12 mouse cellular contexts compared by ENCODE assay signal in genomic region chr2:142187428-142187827, GRCm38 (mm10).
A peak's percentile ranks its signal among the peaks of the same experiment; 100 is the strongest.
DNase-seq lines count a peak whose midpoint lies in the region; ATAC-seq lines count a peak whose summit lies in the region.
"Had no signal": no experiment of that assay in that cellular context is flagged by ENCODE, and none has a peak within 500 bp of the region (broad histone marks: within the 10 kb centered on the region; RNA-seq: fewer than 3 reads in every experiment).

No protein-coding gene starts in this region.

- no peaks in the 10 kb centered on the region for H3K9me3 ChIP-seq in forebrain, embryonic 15.5 days
- no peaks in the 10 kb centered on the region for H3K9me3 ChIP-seq in kidney, embryonic 16.5 days (ENCODE audit: low read length)
- no peaks in the 10 kb centered on the region for H3K9me3 ChIP-seq in limb, embryonic 10.5 days (replicated peaks)

- H3K9ac ChIP-seq in forebrain, embryonic 15.5 days (replicated peaks) = no peak overlapping the region
- H3K9ac ChIP-seq in kidney, embryonic 16.5 days (replicated peaks; ENCODE audit: low read length) = no peak overlapping the region

- H3K4me2 ChIP-seq in forebrain, embryonic 15.5 days (replicated peaks) = no peak overlapping the region
- H3K4me2 ChIP-seq in kidney, embryonic 16.5 days (replicated peaks; ENCODE audit: low read depth, low read length) = no peak overlapping the region

- no peaks in the 10 kb centered on the region for H3K27me3 ChIP-seq in forebrain, embryonic 15.5 days
- no peaks in the 10 kb centered on the region for H3K27me3 ChIP-seq in kidney, embryonic 16.5 days (ENCODE audit: insufficient read depth, low read length)
- H3K27me3 ChIP-seq in limb, embryonic 10.5 days (ENCODE audit: low read depth, poor library complexity, severe bottlenecking) = no peaks in the 10 kb centered on the region

- H3K27ac ChIP-seq in forebrain, embryonic 15.5 days (replicated peaks) = no peak overlapping the region
- H3K27ac ChIP-seq in kidney, embryonic 16.5 days (ENCODE audit: low read length) = no peak overlapping the region
- H3K27ac ChIP-seq in limb, embryonic 10.5 days = no peak overlapping the region
- H3K27ac ChIP-seq: left cerebral cortex, adult 2 months had no signal

- 26% methylated on average over 5 of the region's 5 CpGs for WGBS in forebrain, embryonic 15.5 days
- WGBS in kidney, embryonic 16.5 days = 42% methylated on average over 5 of the region's 5 CpGs
- 88% methylated on average over 5 of the region's 5 CpGs for WGBS in limb, embryonic 10.5 days

- peak; percentile 48 to 55 for DNase-seq in cerebellum, postnatal 10 days
- DNase-seq in cerebellum, adult 9-10 months = no peak
- DNase-seq in neural tube, embryonic 10.5 days (ENCODE audit: extremely low spot score, low spot score) = peak; percentile 22
- no peak for DNase-seq in limb, embryonic 10.5 days (ENCODE audit: low spot score)
- DNase-seq in gastrocnemius, postnatal 36 days = no peak
- no peak for DNase-seq in cerebellum, postnatal 25 days
- DNase-seq: lung, adult 2 months had no signal

- peak; percentile 85 for ATAC-seq in forebrain, embryonic 15.5 days (replicated peaks)
- peak; percentile 99 for ATAC-seq in kidney, embryonic 16.5 days (ENCODE audit: low FRiP score, low TSS enrichment)

- peaks cover 6% of the 10 kb centered on the region for H3K4me1 ChIP-seq in forebrain, embryonic 15.5 days
- H3K4me1 ChIP-seq in kidney, embryonic 16.5 days (ENCODE audit: insufficient read depth, low read length) = peaks cover 12% of the 10 kb centered on the region
- no peaks in the 10 kb centered on the region for H3K4me1 ChIP-seq in limb, embryonic 10.5 days

- H3K4me3 ChIP-seq in forebrain, embryonic 15.5 days = no peak overlapping the region
- H3K4me3 ChIP-seq in kidney, embryonic 16.5 days (ENCODE audit: low read length) = no peak overlapping the region
- no peak overlapping the region for H3K4me3 ChIP-seq in limb, embryonic 10.5 days
- H3K4me3 ChIP-seq: left cerebral cortex, adult 2 months; myocyte had no signal

- intact Hi-C loops in gastrocnemius, postnatal 36 days (cut with DNase I) = no loop called here

- H3K36me3 ChIP-seq in forebrain, embryonic 15.5 days = no peaks in the 10 kb centered on the region
- H3K36me3 ChIP-seq in kidney, embryonic 16.5 days (ENCODE audit: insufficient read depth, low read length) = no peaks in the 10 kb centered on the region
- no peaks in the 10 kb centered on the region for H3K36me3 ChIP-seq in limb, embryonic 10.5 days
- H3K36me3 ChIP-seq: G1E had no signal

Comparison
In these comparisons a context has a peak if more than half of its experiments do, and no peak if none do; other contexts are left out.
1. DNase-seq: peak in cerebellum, postnatal 10 days (2 of 2) and neural tube, embryonic 10.5 days (single experiment); none in cerebellum, adult 9-10 months (single experiment), limb, embryonic 10.5 days (single experiment), gastrocnemius, postnatal 36 days (0 of 2) and cerebellum, postnatal 25 days (0 of 2).